Mouse (Mus musculus) layer of hippocampus, postnatal 14 days (tissue): ENCODE data around the gene Arhgef28. TPM values are rescaled to one million over a fixed set of nuclear protein-coding genes. Genes with fewer than 3 reads are reported as not detected.

Experiments used
- DNase-seq, 2 experiments: peaks; one replicate each; pipeline ENCODE4 v3.0.0; 2021 to 2022; ENCODE audit warnings: low spot score in 2 of 2, mixed read lengths in 1 of 2
- long read RNA-seq, 2 experiments: library from polyadenylated mRNA; stranded (forward); transcript quantifications; one replicate each; pipeline ENCODE4 v2.0.0; 2021
- total RNA-seq, 2 experiments: library from RNA; stranded (reverse); gene quantifications; 2 replicates each; pipeline ENCODE4 v1.2.3; 2021

The Arhgef28 gene
- 10 to 100 TPM; 90.3 to 96.4 TPM for total RNA-seq
- long read RNA-seq, experiment 1, partial matches to known transcripts: 11 of 17 reads
- long read RNA-seq, experiment 1, other reads (novel, unspliced or antisense): 6 of 17 reads
- long read RNA-seq, experiment 2, full-length matches to known transcripts: 3 of 26 reads
- long read RNA-seq, experiment 2, partial matches to known transcripts: 15 of 26 reads
- long read RNA-seq, experiment 2, other reads (novel, unspliced or antisense): 8 of 26 reads

DNA sequence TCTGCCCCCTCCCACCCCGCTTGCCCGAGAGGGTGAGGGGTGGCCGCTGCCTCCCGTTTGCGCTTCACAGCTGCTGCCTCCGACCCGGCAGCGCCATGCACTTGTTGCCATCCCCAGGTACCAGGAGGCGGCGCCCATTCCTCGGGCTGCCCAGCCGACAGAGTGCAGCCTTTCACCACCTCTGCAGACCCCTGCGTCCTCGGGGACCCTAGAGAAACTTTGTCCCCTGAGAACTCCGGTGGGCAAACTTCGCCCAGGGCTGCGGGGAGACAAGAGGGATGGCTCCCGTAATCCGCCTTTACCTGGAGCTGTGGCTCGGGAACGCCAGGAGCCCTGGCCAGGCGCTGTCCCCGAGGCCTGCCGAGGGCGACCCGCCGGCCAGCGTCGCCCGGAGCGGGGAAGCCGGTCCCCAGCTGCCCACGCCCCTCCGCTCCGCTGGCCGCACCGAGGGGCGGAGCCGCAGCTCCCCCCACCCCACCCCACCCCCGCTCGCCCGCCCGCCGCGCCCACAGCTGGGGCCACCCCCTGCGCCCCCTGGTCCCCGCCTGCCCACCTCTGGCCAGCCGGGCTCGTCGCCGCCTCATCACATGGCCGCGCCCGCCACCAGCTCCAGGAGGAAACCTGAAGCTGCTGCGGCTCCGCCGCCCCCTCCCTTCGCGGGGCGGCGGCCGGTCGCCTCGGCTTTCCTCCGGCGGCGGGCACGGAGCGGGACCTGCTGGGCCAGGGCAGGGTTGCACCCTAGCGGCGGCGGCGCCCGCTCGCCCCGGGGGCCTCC, at the start of gene Arhgef28:
Gene Arhgef28 (minus strand): TSS at position 669 of the 775 bp plus-strand sequence.
- DNase-seq: peak; percentile 33 to 46

DNA sequence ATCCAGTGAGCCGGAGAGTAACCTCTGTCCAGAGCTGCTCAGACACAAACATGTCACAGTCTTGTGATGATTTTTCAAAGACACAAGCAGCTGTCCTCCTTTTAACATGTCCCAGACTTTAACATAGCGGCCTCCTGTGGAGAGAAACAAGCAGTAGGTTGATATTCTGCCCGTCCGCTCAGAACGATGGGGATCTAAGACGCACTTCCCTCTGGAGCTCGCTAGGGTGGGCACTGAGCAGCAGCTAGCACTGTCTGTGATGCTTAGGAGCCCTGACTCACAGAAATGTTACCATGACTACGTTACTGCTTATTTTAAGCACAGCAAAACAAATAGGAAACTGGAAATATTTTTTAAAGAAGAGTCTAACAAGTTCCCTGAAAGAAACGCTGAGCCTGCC, 48.7 kb upstream of the Arhgef28 start:
- DNase-seq: peak; percentile 53 to 76

DNA sequence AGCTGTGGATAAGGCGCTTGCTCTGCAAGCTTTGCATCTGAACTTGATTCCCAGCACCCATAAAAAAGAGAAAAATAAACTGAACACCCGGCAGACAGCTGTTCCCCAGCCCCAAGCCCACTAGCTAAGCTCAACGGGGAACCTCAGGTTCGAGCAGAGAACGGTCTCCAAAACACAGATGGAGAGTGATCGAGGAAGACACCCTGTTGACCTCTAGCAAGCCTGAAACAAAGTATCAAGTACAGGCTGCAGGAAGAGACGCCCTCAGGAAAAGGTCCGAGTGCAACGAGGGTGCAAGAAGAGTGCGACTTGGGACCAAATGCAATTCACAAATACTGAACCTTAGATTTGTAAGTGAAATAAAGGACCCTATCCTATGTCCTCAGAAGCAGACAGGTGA, 43.4 kb upstream of the Arhgef28 start:
- DNase-seq: no peak

DNA sequence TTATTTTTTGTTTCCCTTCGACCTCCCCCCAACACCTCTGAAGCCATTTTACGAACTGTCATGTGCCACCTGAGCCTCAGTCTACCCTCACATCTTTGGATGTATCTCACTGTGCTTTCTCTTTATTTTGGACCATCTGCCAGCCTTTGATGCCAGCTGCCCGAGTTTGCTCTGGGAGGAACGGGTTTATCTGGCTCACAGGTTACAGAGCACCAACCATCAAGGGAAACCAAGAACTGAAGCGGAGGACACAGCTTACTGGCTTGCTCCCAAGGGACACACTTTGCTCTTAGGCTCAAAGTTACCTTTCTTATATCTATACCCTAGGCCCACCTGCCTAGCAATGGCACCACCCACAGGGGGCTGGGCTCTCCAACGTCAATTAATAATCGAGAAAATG, 39.1 kb upstream of the Arhgef28 start:
- DNase-seq: no peak

DNA sequence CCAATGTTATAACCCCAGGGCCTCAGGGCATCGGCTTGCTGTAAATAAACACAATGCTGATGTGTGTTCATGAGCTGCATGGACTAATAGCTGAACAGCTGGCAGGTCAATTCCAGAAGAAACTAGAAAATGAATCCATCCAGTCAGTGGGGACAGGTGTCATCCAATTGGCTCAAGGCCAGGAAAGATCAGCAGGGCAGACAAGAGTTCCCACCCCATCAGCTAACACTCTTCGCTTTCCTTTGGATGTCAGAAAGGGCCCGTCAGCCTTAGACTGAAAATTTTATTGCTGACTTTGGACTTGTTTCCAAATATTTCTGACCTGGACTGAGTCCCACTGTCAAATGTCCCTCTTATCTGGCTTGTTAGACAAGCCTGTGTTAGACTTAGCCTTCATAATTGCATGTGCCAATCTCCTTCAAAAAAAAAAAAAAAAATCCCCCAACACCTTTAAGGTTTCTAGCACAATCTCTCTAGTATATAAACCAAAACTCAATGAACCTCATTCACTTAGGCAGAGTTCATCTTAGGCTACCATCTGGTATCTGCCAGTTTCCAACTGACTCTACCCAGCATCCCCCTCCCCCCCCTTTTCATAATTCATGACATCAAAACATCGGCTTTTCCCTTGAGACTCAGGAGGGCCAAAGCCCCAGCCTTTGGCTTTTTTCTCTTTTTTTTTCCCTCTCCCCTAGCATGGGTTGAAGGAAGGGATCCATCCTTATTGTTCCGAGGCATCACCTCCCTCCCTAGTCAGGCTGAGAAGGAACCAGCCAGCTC, 38.5 kb upstream of the Arhgef28 start:
- no peak for DNase-seq

DNA sequence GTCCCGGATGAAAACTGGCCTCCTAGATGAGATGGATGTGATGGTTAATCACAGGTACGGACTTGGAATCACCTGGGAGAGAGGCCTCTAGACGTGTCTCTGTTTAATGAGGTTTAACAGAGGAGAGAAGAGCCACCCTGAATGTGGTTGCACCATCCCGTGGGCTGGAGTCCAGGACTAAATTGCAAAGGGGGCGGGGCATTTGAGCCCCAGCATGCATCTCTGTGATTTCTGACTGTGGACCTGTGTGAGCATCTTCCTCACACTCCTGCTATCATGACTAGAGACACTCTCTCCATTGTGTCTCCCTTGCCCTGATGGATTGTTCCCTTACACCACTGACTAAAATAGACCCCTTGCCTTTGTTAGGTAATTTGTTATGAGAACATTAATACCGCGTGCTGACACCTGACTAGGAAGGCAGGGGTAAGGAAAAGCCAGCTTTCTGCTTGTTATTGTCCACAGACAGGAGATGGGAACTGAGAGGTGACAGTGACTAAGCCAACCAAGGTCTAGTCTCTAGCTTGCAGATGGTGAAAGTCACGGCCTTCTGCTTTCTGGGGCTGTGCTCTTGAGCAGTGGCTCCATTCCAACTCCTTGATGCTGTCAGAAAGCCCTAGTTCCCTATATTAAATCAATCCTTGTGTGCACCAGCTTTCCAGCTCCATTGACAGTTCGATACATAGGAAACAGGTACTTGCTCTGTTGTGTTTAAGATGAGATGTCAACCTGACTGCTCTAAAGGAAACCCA, 35.5 kb upstream of the Arhgef28 start:
- DNase-seq: no peak

DNA sequence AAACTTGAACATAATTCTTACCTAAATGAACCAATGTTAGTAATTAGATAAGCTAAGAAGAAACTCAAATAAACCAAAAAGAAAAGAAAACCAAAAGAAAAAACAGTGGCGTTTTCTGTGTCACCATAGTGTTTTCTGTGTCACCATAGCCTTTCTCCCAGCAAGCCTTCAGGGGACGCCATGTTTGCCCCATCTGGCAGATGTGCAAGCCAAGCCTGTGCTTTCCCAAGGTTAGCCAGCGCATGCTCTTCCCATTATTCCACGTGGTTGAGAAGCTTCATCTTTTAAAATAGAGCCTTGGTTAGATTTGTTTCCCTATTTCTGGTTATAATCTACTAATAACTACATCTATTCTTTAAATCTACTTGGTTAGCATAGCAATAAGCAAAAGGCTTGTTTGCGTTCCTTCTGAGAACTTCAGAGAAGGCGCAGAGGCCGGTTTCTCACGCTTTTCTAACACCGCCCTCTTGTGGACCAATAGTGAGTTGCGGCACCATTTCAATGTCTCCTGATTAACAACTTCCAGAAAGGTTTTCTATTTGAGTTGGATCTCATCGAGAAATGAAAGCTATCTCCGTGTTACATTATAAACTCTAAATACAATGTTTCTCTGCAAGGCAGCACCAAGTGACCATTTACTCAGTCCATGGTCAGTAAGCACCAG, 33.9 kb upstream of the Arhgef28 start:
- DNase-seq: peak; percentile 79 to 89

DNA sequence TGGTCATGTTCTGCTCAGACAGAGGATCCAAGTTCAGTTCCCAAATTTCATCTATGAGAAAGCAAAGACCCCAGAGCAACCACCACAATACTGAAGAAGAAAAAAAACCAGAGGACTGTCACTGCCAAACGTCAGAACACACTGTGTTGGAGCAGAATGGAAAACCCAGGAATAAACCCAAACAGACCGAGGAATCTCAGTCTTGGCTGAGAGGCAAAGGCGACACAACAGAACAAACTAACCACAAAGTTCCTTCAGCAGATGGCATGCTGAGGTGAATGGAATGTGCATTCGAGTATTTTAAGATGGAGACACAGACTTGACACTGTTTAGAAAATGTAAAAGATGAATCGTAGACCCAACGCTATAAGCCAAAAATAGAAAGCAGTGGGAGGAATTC, 29.2 kb upstream of the Arhgef28 start:
- DNase-seq: peak in 1 of 2 experiments; percentile 45

DNA sequence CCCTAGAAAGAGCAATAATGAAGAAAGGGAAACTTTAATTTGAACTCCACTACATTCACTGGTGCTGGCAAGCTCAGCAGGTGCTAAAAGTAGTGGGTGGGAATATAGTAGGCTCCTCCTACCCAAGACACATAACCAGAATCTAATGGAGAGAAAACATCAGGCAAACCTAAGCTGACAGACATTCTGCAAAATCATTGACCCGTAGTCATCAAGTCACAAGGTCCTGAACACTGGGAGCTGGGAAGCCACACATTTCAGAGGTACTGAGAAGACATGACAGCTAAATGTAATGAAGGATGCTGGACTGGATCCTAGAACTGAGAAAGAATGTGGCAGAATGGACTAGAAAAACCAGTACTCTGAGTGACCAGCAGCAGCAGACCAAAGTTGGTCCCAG, 24.3 kb upstream of the Arhgef28 start:
- DNase-seq: no peak

DNA sequence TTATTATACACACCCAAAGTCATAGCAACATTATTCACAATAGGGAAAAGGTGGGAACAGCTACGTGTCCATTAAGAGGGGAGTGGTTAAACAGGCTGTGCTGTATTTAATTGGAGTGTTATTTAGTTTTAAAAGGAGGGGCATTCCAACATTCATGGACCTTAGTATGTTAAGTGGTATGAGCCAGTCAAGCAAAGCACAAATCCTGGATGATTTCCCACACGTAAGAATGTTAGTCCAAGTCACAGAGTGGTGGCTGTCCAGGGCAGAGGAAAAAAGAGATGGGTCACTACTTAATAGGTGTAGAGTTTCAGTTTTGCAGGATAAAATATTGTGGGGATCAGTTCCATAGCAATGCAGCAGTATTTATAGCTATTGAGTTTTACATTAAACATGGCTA, 20.0 kb upstream of the Arhgef28 start:
- DNase-seq: no peak

DNA sequence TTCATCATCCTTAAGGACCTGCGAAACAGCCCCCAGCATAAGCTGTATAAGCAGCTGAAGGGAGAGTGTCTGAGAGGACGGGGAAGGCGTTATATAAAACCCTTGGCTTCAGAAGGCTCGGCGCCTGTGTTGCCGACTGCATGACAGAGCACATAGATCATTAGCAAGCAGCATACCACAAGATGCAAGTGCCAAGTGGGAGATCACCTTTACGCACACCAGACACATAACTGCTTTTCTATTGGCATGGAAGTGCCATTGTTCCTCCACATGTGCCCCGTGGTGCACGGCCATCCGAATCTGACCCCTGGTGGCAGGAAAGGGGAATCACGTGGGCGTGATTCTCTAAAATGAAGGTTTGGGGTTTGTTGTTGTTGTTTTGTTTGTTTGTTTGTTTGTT, 16.6 kb upstream of the Arhgef28 start:
- no peak for DNase-seq

DNA sequence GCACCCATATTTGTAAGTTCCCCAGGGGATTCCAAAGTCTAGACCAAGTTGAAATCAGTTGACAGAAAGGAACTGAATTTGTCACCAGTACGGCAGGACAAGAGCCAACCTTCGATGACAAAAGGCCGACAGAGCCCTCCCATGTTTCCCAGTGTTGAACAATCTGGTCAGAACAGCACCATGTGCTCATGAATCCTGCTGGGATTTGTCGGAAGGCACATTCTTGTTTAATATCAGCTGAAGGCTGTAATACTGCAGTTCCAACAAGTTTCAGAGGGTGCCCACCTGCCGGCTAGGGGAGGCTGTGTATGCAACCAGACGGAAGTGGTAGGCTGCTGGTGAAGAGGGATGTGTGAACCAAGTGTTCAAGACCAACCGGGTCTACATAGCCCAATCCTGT, 3.9 kb upstream of the Arhgef28 start:
- no peak for DNase-seq

DNA sequence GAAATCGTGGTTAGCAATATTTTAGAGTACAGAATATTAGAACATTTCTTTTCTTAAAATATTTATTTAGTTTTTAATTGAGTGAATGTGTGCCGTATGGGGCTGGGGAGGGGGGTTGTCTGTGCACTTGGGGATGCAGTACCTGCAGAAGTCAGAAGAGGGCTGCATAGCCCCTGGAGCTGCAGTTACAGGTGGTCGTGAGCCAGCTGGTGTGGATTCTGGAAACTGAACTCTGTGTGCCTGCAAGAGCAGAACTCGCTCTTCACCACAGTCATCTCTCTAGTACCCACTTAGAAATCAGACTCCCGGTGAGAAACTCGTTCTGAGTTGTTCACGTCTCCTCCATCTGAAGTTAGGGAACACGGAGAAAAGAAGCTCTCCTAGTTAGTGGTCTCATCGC, 2.6 kb upstream of the Arhgef28 start:
- DNase-seq: peak; percentile 35 to 37

DNA sequence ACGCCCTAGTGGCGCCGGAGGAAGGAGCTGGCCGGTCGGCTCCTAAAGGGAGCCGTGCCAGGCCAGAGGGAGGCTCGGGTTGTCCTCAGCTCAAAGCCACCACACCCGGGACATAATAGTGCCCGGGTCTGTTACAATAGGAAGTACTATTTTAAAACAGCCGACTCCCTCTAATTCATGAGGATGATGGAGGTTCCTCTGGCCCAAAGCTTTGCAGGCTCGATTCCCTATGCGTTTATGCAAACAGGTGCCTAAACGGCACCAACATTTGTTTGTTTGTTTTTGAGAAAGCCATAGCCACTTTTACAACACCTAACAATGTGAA, 269 bp upstream of the Arhgef28 start:
- no peak for DNase-seq

DNA sequence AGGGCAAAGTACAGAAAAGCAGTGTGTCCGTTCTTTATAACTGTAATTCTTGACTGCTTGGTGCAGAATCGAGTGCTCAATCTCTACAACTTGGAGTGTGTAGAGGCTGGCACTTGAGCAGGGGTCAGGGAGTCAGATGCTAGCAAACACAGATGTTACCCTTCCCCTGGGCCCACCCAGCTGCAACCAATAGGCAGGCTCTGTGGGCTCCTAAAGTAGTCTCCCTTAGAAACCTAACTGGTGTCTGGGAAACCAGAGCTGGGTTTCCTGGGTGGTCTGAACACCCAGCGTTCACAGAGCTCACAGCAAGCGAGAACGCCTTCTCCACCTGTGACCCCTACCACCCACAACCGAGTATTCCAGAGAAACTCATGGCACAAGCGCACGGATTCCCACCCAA, 1.1 kb downstream of the Arhgef28 start:
- no peak for DNase-seq

DNA sequence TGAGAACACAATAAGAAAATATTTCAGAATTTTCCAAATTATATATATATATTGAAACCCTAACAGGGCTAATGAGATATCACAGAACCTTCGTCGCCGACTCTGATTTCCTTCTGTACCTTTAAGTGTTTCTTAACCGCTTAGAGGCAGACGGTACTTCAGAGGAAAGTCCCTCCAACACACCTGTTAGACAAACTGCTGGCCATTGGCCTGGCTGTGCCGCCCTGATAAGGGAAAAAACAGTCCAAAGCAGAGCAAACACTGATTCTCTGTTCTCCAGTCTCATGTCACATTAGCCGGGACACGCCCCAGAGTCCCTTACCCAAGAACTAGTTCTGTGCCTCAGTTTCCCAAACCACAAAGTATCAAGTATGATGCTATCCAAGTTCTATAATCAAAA, 1.9 kb downstream of the Arhgef28 start:
- DNase-seq: no peak

DNA sequence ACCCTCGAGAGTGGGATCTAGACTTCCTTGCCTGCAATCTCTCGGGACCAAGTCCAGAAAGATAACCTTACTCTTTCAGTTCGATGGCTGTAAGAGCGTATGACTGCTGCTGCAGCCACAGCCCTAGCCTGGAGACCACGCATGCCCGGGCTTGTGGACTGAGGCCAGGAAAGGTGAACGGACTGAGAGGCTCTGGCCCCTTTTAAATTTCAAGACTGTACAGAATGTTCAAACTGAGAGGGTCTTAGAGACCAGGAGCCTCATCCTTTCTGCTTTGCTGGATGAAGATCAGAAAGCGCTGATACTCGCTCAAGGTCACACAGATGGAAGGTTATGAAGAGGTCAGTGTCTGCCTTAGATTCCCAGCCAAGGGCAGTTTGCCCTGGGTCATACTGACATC, 4.8 kb downstream of the Arhgef28 start:
- no peak for DNase-seq

DNA sequence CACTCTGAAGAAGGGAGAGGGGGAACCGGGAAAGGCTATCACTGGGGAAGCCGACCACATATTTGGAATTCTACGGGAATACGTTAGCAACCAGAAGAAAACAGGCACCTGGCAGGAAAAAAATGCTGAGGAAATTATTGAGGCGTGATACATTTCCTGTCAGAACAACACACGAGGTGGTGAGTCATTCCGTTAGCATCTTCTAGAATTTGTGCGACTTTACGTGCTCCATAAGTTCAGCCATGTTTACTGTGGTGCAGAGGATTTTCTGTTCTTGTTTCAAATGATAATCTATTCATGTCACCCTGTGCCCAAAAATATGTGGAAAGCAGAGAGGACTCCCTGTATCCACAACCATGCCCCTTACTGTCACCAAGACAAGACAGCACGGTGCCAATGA, 13.6 kb downstream of the Arhgef28 start:
- no peak for DNase-seq

DNA sequence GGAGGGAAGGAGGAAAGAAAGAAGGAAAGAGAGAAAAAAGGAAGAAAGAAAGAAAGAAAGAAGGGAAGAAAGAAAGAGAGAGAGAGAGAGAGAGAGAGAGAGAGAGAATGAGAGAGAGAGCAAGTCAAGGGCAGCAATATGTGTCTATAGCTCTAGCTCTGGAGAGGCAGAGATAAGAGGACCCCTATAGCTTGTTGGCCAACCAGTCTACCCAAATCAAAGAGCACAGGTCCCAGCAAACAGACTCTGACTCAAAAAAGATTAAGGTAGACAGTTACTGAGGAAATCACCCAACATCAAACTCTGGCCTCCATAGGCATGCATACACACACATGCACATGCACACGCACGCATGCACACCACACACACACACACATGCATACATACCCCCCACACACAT, 17.7 kb downstream of the Arhgef28 start:
- DNase-seq: no peak

DNA sequence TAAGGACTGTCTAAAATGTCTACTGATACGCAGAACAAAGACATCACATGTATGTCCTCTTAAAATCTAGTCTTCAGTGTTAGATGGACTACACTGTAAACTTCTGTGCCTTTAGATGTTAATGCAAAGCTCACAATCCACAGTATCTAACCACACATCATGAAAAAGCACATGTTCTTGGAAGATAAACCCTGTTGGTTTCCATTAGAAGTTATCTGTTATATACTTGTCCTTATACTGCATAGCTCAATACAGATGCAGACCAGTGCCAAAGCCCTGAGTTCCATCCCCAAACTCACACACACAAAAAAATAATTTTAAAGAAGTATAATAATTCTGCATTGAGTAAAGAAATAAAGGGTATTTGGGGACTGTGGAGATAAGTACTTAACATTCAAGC, 18.3 kb downstream of the Arhgef28 start:
- DNase-seq: no peak

DNA sequence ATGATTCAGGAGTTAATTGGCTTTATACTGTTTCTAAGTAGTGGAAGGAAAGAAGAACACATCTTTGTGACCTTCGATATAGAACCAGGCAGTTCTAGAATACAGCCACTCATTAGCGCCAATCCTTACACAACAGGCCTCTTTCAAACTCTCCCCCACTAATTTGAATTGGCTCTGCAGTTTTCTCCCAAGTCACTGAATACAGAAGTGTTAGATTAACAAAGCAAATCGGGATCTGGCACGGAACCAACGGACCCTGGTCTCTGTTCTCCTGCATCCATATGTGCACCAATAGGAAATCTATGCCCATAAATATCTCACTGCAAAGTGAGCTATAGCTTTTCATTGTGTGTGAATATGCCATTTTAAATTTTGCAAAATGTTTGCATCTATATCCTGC, 20.1 kb downstream of the Arhgef28 start:
- peak in 1 of 2 experiments; percentile 48 for DNase-seq
